Mouse (Mus musculus) neutrophil, adult 65 days (primary cell): ENCODE measurements around the gene Nutf2-ps1. TPM values are rescaled to one million over a fixed set of nuclear protein-coding genes. Genes with fewer than 3 reads are reported as not detected.

Source experiments
- total RNA-seq: library from RNA; stranded (reverse); gene quantifications from 2 replicates; pipeline ENCODE4 v1.2.4, GENCODE M21; 2023

Gene Nutf2-ps1
- 7.6 and 25.2 TPM in 2 replicates for total RNA-seq

GRCm38 (mm10) chr19:53588968-53589367 lies at the start of gene Nutf2-ps1:
Gene Nutf2-ps1, minus strand, starts transcription at chr19:53589068.

GRCm38 (mm10) chr19:53599757-53600539 lies 11.1 kb upstream of the Nutf2-ps1 start, which contains the start of gene Smc3:
Gene Smc3, plus strand, starts transcription at chr19:53600398.

Other genes with a start within 250 kb of the Nutf2-ps1 start
- not detected in 2 replicates for gene Gm10197, start 217.3 kb downstream of the Nutf2-ps1 start, total RNA-seq
- 117 and 123 TPM in 2 replicates for gene Smndc1, start 198.5 kb downstream of the Nutf2-ps1 start, total RNA-seq
- gene Dusp5, start 60.0 kb downstream of the Nutf2-ps1 start, total RNA-seq: 105 and 120 TPM in 2 replicates
- 34.9 and 38.9 TPM in 2 replicates for gene Smc3, start 11.3 kb upstream of the Nutf2-ps1 start, total RNA-seq
- gene Rbm20, start 88.2 kb upstream of the Nutf2-ps1 start, total RNA-seq: not detected in 2 replicates